Mouse (Mus musculus): ENCODE data around the gene Adamts7. TPM values are rescaled to one million over a fixed set of nuclear protein-coding genes. Genes with fewer than 3 reads are reported as not detected.

Gene Adamts7
- total RNA-seq, 2 experiments from 2014 or later, result 0.41 to 0.59 TPM

- DNase-seq, result no peak
- H3K27ac ChIP-seq, result no peak overlapping the region
- intact Hi-C loops (cut with DNase I), result no loop called here
- TF ChIP-seq CTCF (IDR thresholded peaks at IDR 0.05), result no peak
- no peak overlapping the region for H3K4me3 ChIP-seq
Measured at GRCm38 (mm10) chr9:90245781-90246180, 82.9 kb downstream of the Adamts7 start.

GRCm38 (mm10) chr9:90247316-90247715 is 84.4 kb downstream of the Adamts7 start:
- intact Hi-C loops (cut with DNase I), result no loop called here
- no peak for DNase-seq
- TF ChIP-seq CTCF (IDR thresholded peaks at IDR 0.05), result no peak
- Histone ChIP-seq H3K4me3 (no peak overlapping the region), H3K27ac (0 out of 2 replicates have a peak overlapping the region, but pooled peaks have one; percentile 12)

GRCm38 (mm10) chr9:90248326-90248725 is 85.5 kb downstream of the Adamts7 start:
- no peak for DNase-seq
- Histone ChIP-seq H3K4me3 (no peak overlapping the region), H3K27ac (no peak overlapping the region)
- TF ChIP-seq CTCF (IDR thresholded peaks at IDR 0.05), result no peak
- intact Hi-C loops (cut with DNase I), result no loop called here

- intact Hi-C loops (cut with DNase I), result no loop called here
- H3K4me3 ChIP-seq, result no peak overlapping the region
- H3K27ac ChIP-seq, result no peak overlapping the region
- TF ChIP-seq CTCF (IDR thresholded peaks at IDR 0.05), result no peak
- no peak for DNase-seq
Measured at GRCm38 (mm10) chr9:90249036-90249435, 86.2 kb downstream of the Adamts7 start.

GRCm38 (mm10) chr9:90250141-90250775 is 87.4 kb downstream of the Adamts7 start:
- intact Hi-C loops (cut with DNase I), result no loop called here
- H3K4me3 ChIP-seq, result no peak overlapping the region
- DNase-seq, result no peak
- TF ChIP-seq CTCF (IDR thresholded peaks at IDR 0.05), result no peak
- H3K27ac ChIP-seq, result no peak overlapping the region

GRCm38 (mm10) chr9:90250964-90251750 is 88.3 kb downstream of the Adamts7 start:
- TF ChIP-seq CTCF (IDR thresholded peaks at IDR 0.05), result no peak
- intact Hi-C loops (cut with DNase I), result no loop called here
- no peak overlapping the region for H3K4me3 ChIP-seq
- no peak for DNase-seq
- no peak overlapping the region for H3K27ac ChIP-seq

- DNase-seq, result no peak
- no peak overlapping the region for H3K27ac ChIP-seq
- intact Hi-C loops (cut with DNase I), result no loop called here
- no peak for TF ChIP-seq CTCF (IDR thresholded peaks at IDR 0.05)
- H3K4me3 ChIP-seq, result no peak overlapping the region
Measured at GRCm38 (mm10) chr9:90253181-90253580, 90.3 kb downstream of the Adamts7 start.

DNA sequence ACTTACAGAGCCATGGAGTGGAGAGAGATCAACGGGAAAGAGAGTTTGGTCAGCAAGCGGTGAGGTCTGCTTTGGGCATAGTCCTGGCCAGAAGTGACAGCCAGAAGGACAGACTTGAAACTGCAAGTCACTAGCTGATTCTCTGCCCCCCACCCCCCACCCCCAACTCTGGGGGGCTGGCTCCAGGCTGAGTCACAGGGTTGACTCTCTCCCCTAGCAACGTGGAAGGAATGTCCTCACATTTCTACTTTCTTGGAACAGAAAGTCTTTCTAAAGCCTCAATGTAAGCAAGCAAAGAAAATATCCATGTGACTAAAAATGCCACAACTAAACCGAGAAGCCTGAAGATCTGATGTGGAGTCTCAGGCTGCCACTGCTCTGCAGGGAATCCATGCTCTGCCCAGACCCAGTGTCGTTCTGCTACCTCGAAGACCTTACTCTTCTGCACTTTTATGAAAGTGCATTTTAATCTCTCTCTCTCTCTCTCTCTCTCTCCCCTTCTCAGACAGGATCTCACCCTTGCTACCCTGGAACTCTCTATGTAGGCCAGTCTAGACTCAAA is 93.1 kb downstream of the Adamts7 start:
- intact Hi-C loops (cut with DNase I), result no loop called here
- Histone ChIP-seq H3K27ac (peak overlapping the region; percentile 24; the same call in 1 of the 2 replicates), H3K4me3 (no peak overlapping the region)
- no peak for TF ChIP-seq CTCF (IDR thresholded peaks at IDR 0.05)
- no peak for DNase-seq

- DNase-seq, result no peak
- no peak for TF ChIP-seq CTCF (IDR thresholded peaks at IDR 0.05)
- H3K4me3 ChIP-seq, result no peak overlapping the region
- H3K27ac ChIP-seq, result no peak overlapping the region
- intact Hi-C loops (cut with DNase I), result no loop called here
Measured at GRCm38 (mm10) chr9:90257220-90257619, 94.4 kb downstream of the Adamts7 start.

Other genes starting within 250 kb of the Adamts7 start
- gene Ctsh, start 108.9 kb upstream of the Adamts7 start, total RNA-seq (2021), result 10 to 100 TPM in 1 of 2 experiments, 1 to 10 TPM in 1; 9.9 to 13.5 TPM
- gene Morf4l1, start 48.3 kb upstream of the Adamts7 start, total RNA-seq (2021), result 100 to 1,000 TPM; 189 to 208 TPM
- gene Tbc1d2b, start 107.7 kb downstream of the Adamts7 start, total RNA-seq (2021), result 1 to 10 TPM; 3.0 to 5.9 TPM

All from gastrocnemius, adult 2 months (tissue).